Mouse (Mus musculus): ENCODE data around the gene 2410137M14Rik. TPM values are rescaled to one million over a fixed set of nuclear protein-coding genes. Genes with fewer than 3 reads are reported as not detected.

Gene 2410137M14Rik
- polyA plus RNA-seq, 1 experiment from 2014 or later = not detected

- no peak overlapping the region for H3K9ac ChIP-seq (ENCODE audit: low read length)
- no peak overlapping the region for H3K4me3 ChIP-seq (ENCODE audit: low read depth, low read length)
- 87% methylated on average over 1 of the region's 1 CpGs for WGBS
- no peaks in the 10 kb centered on the region for H3K9me3 ChIP-seq (ENCODE audit: control insufficient read depth, low read length)
- DNase-seq (ENCODE audit: low spot score) (no peak), ATAC-seq (replicated peaks; ENCODE audit: low FRiP score, low TSS enrichment, low read depth) (no peak)
- H3K27ac ChIP-seq (ENCODE audit: low read depth) = no peak overlapping the region
- H3K4me1 ChIP-seq (replicated peaks; ENCODE audit: control insufficient read depth, insufficient read depth, low read length) = peaks cover 16% of the 10 kb centered on the region
- peaks cover 27% of the 10 kb centered on the region for H3K27me3 ChIP-seq (replicated peaks; ENCODE audit: control insufficient read depth, insufficient read depth, low read length)
- H3K4me2 ChIP-seq (ENCODE audit: low read length) = no peak overlapping the region
- H3K36me3 ChIP-seq (ENCODE audit: control insufficient read depth, insufficient read depth, low read length) = peaks cover 12% of the 10 kb centered on the region
These were observed 32.8 kb downstream of the 2410137M14Rik start for GRCm38 (mm10) chr17:36948286-36948685.

GRCm38 (mm10) chr17:36947051-36947819 lies 33.8 kb downstream of the 2410137M14Rik start:
- peaks cover 12% of the 10 kb centered on the region for H3K36me3 ChIP-seq (ENCODE audit: control insufficient read depth, insufficient read depth, low read length)
- H3K9ac ChIP-seq (ENCODE audit: low read length) = peak overlapping the region; percentile 56
- peak overlapping the region; percentile 80 for H3K4me2 ChIP-seq (ENCODE audit: low read length)
- ATAC-seq (replicated peaks; ENCODE audit: low FRiP score, low TSS enrichment, low read depth) (peak; percentile 40), DNase-seq (ENCODE audit: low spot score) (peak; percentile 82)
- peaks cover 38% of the 10 kb centered on the region for H3K27me3 ChIP-seq (replicated peaks; ENCODE audit: control insufficient read depth, insufficient read depth, low read length)
- WGBS = 1% methylated on average over 62 of the region's 62 CpGs
- no peaks in the 10 kb centered on the region for H3K9me3 ChIP-seq (ENCODE audit: control insufficient read depth, low read length)
- peaks cover 25% of the 10 kb centered on the region for H3K4me1 ChIP-seq (replicated peaks; ENCODE audit: control insufficient read depth, insufficient read depth, low read length)
- H3K27ac ChIP-seq (ENCODE audit: low read depth) = no peak overlapping the region
- peak overlapping the region; percentile 53 for H3K4me3 ChIP-seq (ENCODE audit: low read depth, low read length)

- H3K9me3 ChIP-seq (ENCODE audit: control insufficient read depth, low read length) = no peaks in the 10 kb centered on the region
- no peak for ATAC-seq (replicated peaks; ENCODE audit: low FRiP score, low TSS enrichment, low read depth)
- H3K27me3 ChIP-seq (replicated peaks; ENCODE audit: control insufficient read depth, insufficient read depth, low read length) = peaks cover 46% of the 10 kb centered on the region
- no peak overlapping the region for H3K4me2 ChIP-seq (ENCODE audit: low read length)
- H3K9ac ChIP-seq (ENCODE audit: low read length) = no peak overlapping the region
- WGBS = 22% methylated on average over 9 of the region's 9 CpGs
- H3K4me3 ChIP-seq (ENCODE audit: low read depth, low read length) = no peak overlapping the region
- H3K27ac ChIP-seq (ENCODE audit: low read depth) = no peak overlapping the region
- H3K4me1 ChIP-seq (replicated peaks; ENCODE audit: control insufficient read depth, insufficient read depth, low read length) = peaks cover 16% of the 10 kb centered on the region
- H3K36me3 ChIP-seq (ENCODE audit: control insufficient read depth, insufficient read depth, low read length) = peaks cover 7% of the 10 kb centered on the region
- DNase-seq (ENCODE audit: low spot score) = no peak
These were observed 36.8 kb downstream of the 2410137M14Rik start for GRCm38 (mm10) chr17:36944121-36944775.

DNA sequence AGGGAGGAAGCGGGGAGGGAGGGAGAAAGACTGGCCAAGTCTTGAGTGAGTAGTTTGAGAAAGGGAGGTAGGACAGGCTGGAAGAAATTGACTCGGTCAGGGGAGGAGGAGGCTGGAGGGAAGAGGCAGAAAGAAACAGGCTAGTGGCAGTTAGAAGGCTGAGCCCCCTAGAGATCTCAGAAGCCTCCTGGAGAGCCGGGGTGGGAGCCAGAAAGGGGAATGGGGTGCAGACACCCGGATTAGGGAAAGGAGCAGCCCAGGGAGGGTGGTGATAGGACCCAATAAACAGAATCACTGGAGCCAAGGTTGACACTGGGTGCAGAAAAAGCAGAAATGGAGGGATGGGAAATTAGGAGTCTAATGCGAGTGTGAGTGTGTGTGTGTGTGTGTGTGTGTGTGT lies 37.3 kb downstream of the 2410137M14Rik start:
- Histone ChIP-seq H3K4me2 (ENCODE audit: low read length) (no peak overlapping the region), H3K36me3 (ENCODE audit: control insufficient read depth, insufficient read depth, low read length) (peaks cover 2% of the 10 kb centered on the region), H3K27me3 (replicated peaks; ENCODE audit: control insufficient read depth, insufficient read depth, low read length) (peaks cover 46% of the 10 kb centered on the region), H3K9me3 (ENCODE audit: control insufficient read depth, low read length) (no peaks in the 10 kb centered on the region), H3K27ac (ENCODE audit: low read depth) (no peak overlapping the region), H3K4me1 (replicated peaks; ENCODE audit: control insufficient read depth, insufficient read depth, low read length) (peaks cover 16% of the 10 kb centered on the region), H3K4me3 (ENCODE audit: low read depth, low read length) (peak overlapping the region; percentile 37), H3K9ac (ENCODE audit: low read length) (no peak overlapping the region)
- WGBS = 26% methylated on average over 5 of the region's 5 CpGs
- DNase-seq (ENCODE audit: low spot score) (no peak), ATAC-seq (replicated peaks; ENCODE audit: low FRiP score, low TSS enrichment, low read depth) (no peak)

DNA sequence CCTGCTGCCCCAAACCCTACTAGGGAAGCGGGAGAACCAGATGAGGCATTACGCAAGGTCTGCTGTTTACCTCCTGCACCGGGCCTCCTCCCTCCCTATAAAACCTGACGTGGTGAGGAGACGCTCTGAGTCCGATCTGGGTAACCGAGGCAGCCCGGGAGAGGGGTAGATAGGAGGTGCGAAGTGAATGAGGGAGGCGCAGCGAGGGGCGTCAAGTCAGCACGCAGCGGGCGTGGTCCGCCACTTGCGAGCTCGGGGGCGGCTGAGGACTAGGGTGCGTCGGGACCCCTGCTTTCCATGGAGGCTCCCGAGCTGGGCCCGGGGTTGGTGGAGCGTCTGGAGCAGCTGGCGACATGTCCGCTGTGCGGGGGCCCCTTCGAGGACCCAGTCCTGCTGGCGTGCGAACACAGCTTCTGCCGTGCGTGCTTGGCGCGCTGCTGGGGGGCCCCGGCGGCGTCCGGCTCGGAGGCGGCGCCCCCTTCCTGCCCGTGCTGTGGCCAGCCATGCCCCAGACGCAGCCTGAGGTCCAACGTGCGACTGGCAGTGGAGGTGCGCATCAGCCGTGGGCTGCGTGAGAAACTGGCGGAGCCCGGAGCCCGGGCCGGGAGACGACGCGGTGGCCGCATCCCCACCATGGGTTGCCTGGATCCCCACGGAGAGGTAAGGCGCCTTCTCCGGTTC lies 38.1 kb downstream of the 2410137M14Rik start, which contains the start of gene Rnf39:
TSS of gene Rnf39 (plus strand) at position 128 of the 681 bp plus-strand sequence.
- peak within 1 kb of the TSS; percentile 37 for H3K4me3 ChIP-seq (ENCODE audit: low read depth, low read length)
- H3K27me3 ChIP-seq (replicated peaks; ENCODE audit: control insufficient read depth, insufficient read depth, low read length) = peaks cover 46% of the 10 kb centered on the region
- no peaks in the 10 kb centered on the region for H3K9me3 ChIP-seq (ENCODE audit: control insufficient read depth, low read length)
- H3K4me2 ChIP-seq (ENCODE audit: low read length) = peak within 1 kb of the TSS; percentile 75
- DNase-seq (ENCODE audit: low spot score) = peak; percentile 65
- H3K4me1 ChIP-seq (replicated peaks; ENCODE audit: control insufficient read depth, insufficient read depth, low read length) = peaks cover 16% of the 10 kb centered on the region
- ATAC-seq (replicated peaks; ENCODE audit: low FRiP score, low TSS enrichment, low read depth) = peak; percentile 48; the same call in 1 of the 2 replicates
- 1% methylated on average over 59 of the region's 59 CpGs for WGBS
- no peak within 1 kb of the TSS for H3K27ac ChIP-seq (ENCODE audit: low read depth)
- no peak within 1 kb of the TSS for H3K9ac ChIP-seq (ENCODE audit: low read length)
- no peaks in the 10 kb centered on the region for H3K36me3 ChIP-seq (ENCODE audit: control insufficient read depth, insufficient read depth, low read length)

DNA sequence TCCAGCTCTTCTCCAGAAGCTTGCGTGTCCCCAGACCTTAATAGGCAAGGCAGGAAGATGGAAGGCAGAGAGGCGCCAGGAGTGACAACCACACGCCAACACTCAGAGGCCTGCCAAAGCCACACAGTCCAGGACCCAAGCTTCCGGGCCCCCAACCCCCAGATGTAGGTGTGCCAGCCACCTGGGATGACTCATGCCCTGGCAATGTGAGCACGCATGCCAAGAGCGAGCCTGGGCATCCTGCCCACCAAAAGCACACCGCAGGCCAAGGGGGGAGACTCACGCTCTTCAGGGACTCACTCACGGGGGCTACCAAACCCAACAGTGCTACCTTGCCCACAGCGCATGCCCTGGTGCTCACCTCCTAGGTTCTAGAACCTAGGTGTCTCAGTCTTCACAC lies 38.6 kb downstream of the 2410137M14Rik start:
- no peak overlapping the region for H3K27ac ChIP-seq (ENCODE audit: low read depth)
- H3K36me3 ChIP-seq (ENCODE audit: control insufficient read depth, insufficient read depth, low read length) = no peaks in the 10 kb centered on the region
- no peak overlapping the region for H3K9ac ChIP-seq (ENCODE audit: low read length)
- 46% methylated on average over 10 of the region's 10 CpGs for WGBS
- ATAC-seq (replicated peaks; ENCODE audit: low FRiP score, low TSS enrichment, low read depth) = no peak
- H3K9me3 ChIP-seq (ENCODE audit: control insufficient read depth, low read length) = no peaks in the 10 kb centered on the region
- peak overlapping the region; percentile 37 for H3K4me3 ChIP-seq (ENCODE audit: low read depth, low read length)
- DNase-seq (ENCODE audit: low spot score) = peak; percentile 58
- H3K4me2 ChIP-seq (ENCODE audit: low read length) = peak overlapping the region; percentile 75
- peaks cover 12% of the 10 kb centered on the region for H3K4me1 ChIP-seq (replicated peaks; ENCODE audit: control insufficient read depth, insufficient read depth, low read length)
- peaks cover 46% of the 10 kb centered on the region for H3K27me3 ChIP-seq (replicated peaks; ENCODE audit: control insufficient read depth, insufficient read depth, low read length)

DNA sequence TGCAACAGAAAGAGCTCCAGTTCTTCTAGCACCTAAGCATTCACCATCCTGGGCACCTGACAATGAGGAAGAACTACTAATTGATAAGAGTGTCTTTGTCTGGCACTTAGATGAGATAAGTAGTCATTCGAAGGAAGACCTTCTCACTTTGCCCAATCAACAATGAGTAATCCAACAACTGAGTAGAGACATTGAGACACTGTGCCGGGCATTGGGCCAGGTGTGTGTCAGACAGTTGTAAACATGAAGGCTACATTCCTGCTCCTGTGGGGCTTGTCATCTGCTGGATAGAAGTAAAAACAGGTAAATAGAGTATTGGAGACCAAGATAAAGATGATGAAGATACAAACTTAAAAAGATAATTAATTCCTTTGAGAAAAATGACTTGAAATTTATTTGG lies 43.0 kb downstream of the 2410137M14Rik start:
- Histone ChIP-seq H3K36me3 (ENCODE audit: control insufficient read depth, insufficient read depth, low read length) (no peaks in the 10 kb centered on the region), H3K4me2 (ENCODE audit: low read length) (no peak overlapping the region), H3K9me3 (ENCODE audit: control insufficient read depth, low read length) (no peaks in the 10 kb centered on the region), H3K27ac (ENCODE audit: low read depth) (no peak overlapping the region), H3K4me3 (ENCODE audit: low read depth, low read length) (no peak overlapping the region), H3K9ac (ENCODE audit: low read length) (no peak overlapping the region), H3K4me1 (replicated peaks; ENCODE audit: control insufficient read depth, insufficient read depth, low read length) (peaks cover 6% of the 10 kb centered on the region; the same call in 1 of the 2 replicates), H3K27me3 (replicated peaks; ENCODE audit: control insufficient read depth, insufficient read depth, low read length) (peaks cover 17% of the 10 kb centered on the region)
- no peak for DNase-seq (ENCODE audit: low spot score)
- no peak for ATAC-seq (replicated peaks; ENCODE audit: low FRiP score, low TSS enrichment, low read depth)
- 70% methylated on average over 2 of the region's 2 CpGs for WGBS

DNA sequence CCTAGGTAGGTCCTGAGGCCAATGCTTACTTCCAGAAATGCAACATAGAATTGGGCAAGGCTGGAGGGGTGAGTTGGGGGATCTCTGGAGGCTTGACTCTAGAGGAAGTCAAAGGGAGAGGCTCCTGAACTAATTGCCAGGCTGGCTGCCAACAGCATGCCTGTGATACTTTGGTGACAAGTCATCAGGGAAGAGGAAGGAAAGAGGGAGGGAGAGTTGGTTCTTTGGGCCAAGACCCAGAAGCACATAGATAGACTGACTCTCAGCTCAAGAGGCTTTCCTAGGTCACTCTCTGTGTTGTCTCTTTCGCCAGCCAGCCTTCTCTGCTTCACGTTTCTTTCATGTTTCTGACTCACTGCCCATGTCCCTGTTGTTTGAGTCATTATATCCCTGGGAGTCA lies 49.2 kb downstream of the 2410137M14Rik start:
- Histone ChIP-seq H3K9ac (ENCODE audit: low read length) (no peak overlapping the region), H3K9me3 (ENCODE audit: control insufficient read depth, low read length) (no peaks in the 10 kb centered on the region), H3K27ac (ENCODE audit: low read depth) (no peak overlapping the region), H3K4me3 (ENCODE audit: low read depth, low read length) (no peak overlapping the region), H3K27me3 (replicated peaks; ENCODE audit: control insufficient read depth, insufficient read depth, low read length) (no peaks in the 10 kb centered on the region), H3K4me1 (replicated peaks; ENCODE audit: control insufficient read depth, insufficient read depth, low read length) (no peaks in the 10 kb centered on the region), H3K4me2 (ENCODE audit: low read length) (no peak overlapping the region), H3K36me3 (ENCODE audit: control insufficient read depth, insufficient read depth, low read length) (no peaks in the 10 kb centered on the region)
- no peak for ATAC-seq (replicated peaks; ENCODE audit: low FRiP score, low TSS enrichment, low read depth)
- DNase-seq (ENCODE audit: low spot score) = no peak
- WGBS = 78% methylated on average over 2 of the region's 2 CpGs

Data from intestine, embryonic 14.5 days (tissue).